Mouse (Mus musculus) embryonic facial prominence, embryonic 13.5 days (tissue): Measurements from ENCODE around the gene Tbl1x. TPM values are rescaled to one million over a fixed set of nuclear protein-coding genes. Genes with fewer than 3 reads are reported as not detected.

ENCODE experiments used
- ATAC-seq: fragments of 200-750 bp; cut with Nextera tagmentation; 2 replicates; pipeline ENCODE4 v1.8.0; 2017; ENCODE audit warnings: low read depth; ENCODE audit not compliant: insufficient number of reproducible peaks, insufficient read depth, low FRiP score, low TSS enrichment
- H3K27ac ChIP-seq: fragments of 300-500 bp; sonication (generic); 2 replicates; pipeline ENCODE4 v1.5.1; 2015; ENCODE audit warnings: moderate library complexity, mild to moderate bottlenecking, inconsistent platforms
- H3K27me3 ChIP-seq: fragments of 300-500 bp; sonication (generic); 2 replicates; pipeline ENCODE4 v1.6.1; 2015; ENCODE audit warnings: mild to moderate bottlenecking, inconsistent platforms
- H3K36me3 ChIP-seq: fragments of 300-500 bp; sonication (generic); 2 replicates; pipeline ENCODE4 v1.6.1; 2015; ENCODE audit warnings: mild to moderate bottlenecking, inconsistent platforms
- H3K4me1 ChIP-seq: fragments of 300-500 bp; sonication (generic); 2 replicates; pipeline ENCODE4 v1.6.1; 2015; ENCODE audit warnings: inconsistent platforms
- H3K4me2 ChIP-seq: fragments of 300-500 bp; sonication (generic); 2 replicates; pipeline ENCODE4 v1.6.1; 2015; ENCODE audit warnings: moderate library complexity, mild to moderate bottlenecking, inconsistent platforms
- H3K4me3 ChIP-seq: fragments of 300-500 bp; sonication (generic); 2 replicates; pipeline ENCODE4 v1.5.1; 2015; ENCODE audit warnings: mild to moderate bottlenecking, inconsistent platforms
- H3K9ac ChIP-seq: fragments of 300-500 bp; sonication (generic); 2 replicates; pipeline ENCODE4 v1.6.1; 2015; ENCODE audit warnings: mild to moderate bottlenecking, inconsistent platforms
- H3K9me3 ChIP-seq: fragments of 300-500 bp; sonication (generic); 2 replicates; pipeline ENCODE4 v1.6.1; 2016; ENCODE audit warnings: inconsistent platforms
- WGBS: fragments of 180-500 bp; shearing (Covaris S2); methylation state at CpG from one replicate; pipeline ENCODE4 v1.1.7; 2015; ENCODE audit warnings: mixed read lengths; 5-methylcytosine and 5-hydroxymethylcytosine counted together
- polyA plus RNA-seq: library from polyadenylated mRNA; unstranded; fragments of >200 nt; fragmentation: Nextera tagmentation; extraction: Ambion mirVana; gene quantifications from 2 replicates; pipeline ENCODE4 v1.2.1, GENCODE M21; 2015

Tbl1x gene
- polyA plus RNA-seq, 1 experiment from 2014 or later: 78.2 TPM

- H3K4me1 ChIP-seq: no peaks in the 10 kb centered on the region
- no peaks in the 10 kb centered on the region for H3K9me3 ChIP-seq
- no peaks in the 10 kb centered on the region for H3K27me3 ChIP-seq
- H3K4me2 ChIP-seq: no peak overlapping the region
- 70% methylated on average over 1 of the region's 1 CpGs for WGBS
- no peak overlapping the region for H3K4me3 ChIP-seq
- H3K27ac ChIP-seq: no peak overlapping the region
- H3K9ac ChIP-seq: no peak overlapping the region
- ATAC-seq: no peak
- no peaks in the 10 kb centered on the region for H3K36me3 ChIP-seq
Measured at GRCm38 (mm10) chrX:77578172-77578571, 67.4 kb downstream of the Tbl1x start.

- H3K9me3 ChIP-seq: no peaks in the 10 kb centered on the region
- no peak overlapping the region for H3K27ac ChIP-seq
- no peak for ATAC-seq
- H3K9ac ChIP-seq: no peak overlapping the region
- H3K27me3 ChIP-seq: no peaks in the 10 kb centered on the region
- no peaks in the 10 kb centered on the region for H3K36me3 ChIP-seq
- no peak overlapping the region for H3K4me3 ChIP-seq
- H3K4me1 ChIP-seq: no peaks in the 10 kb centered on the region
- WGBS: 76% methylated on average over 4 of the region's 4 CpGs
- no peak overlapping the region for H3K4me2 ChIP-seq
Measured at GRCm38 (mm10) chrX:77579964-77580363, 69.2 kb downstream of the Tbl1x start.

DNA sequence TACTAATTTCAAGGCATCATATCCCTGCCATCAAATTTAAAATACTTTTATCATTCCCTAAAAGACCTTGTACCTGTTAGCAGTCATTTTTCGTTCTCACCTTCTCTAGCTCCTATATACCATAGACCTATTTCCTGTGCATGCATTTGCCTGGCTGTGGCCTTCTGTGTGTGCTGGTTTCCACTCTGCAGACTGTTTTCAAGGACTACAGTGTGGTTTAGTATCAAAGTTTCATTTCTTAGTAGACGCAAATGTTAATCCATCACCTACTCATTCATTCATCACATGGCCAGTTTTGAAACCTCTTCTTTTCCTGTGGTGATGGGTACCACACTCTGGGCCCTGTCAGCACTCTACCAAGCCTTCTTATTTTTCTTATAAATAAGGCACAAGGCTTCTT lies 75.2 kb downstream of the Tbl1x start:
- H3K36me3 ChIP-seq: no peaks in the 10 kb centered on the region
- ATAC-seq: no peak

DNA sequence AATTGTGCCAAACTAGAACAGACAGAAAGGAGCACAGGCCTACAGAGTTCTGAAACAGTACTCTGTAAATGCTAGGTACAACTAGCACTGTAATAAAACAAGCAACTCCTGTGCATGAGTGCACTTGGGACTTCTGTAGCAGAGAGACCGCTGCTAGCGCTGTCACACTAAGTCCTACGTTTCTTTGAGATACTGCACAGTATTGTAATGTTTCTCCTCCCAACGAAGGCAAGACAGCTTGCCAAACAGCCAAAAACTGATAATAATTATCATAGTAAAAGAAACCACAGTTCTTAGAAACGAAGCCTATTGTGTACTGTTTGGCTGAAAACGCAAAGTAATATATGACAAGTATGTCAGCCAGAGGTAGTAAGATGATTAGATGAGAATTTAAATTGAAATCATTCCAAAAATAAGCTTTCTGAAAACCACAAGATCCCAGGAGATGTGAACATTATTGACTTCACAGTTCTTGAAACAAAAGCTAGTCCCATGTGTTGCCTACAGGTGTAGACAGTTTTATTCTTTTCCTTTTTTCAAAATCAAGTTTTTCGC lies 83.9 kb downstream of the Tbl1x start:
- H3K9me3 ChIP-seq: no peaks in the 10 kb centered on the region
- H3K4me2 ChIP-seq: no peak overlapping the region
- no peak overlapping the region for H3K9ac ChIP-seq
- 70% methylated on average over 7 of the region's 7 CpGs for WGBS
- ATAC-seq: no peak
- H3K4me3 ChIP-seq: no peak overlapping the region
- H3K27me3 ChIP-seq: no peaks in the 10 kb centered on the region
- H3K36me3 ChIP-seq: no peaks in the 10 kb centered on the region
- no peak overlapping the region for H3K27ac ChIP-seq
- no peaks in the 10 kb centered on the region for H3K4me1 ChIP-seq

More for the DNA sequence above, 75.2 kb downstream of the Tbl1x start:
- Histone ChIP-seq H3K9me3 (no peaks in the 10 kb centered on the region), H3K4me2 (no peak overlapping the region), H3K4me1 (no peaks in the 10 kb centered on the region), H3K27ac (no peak overlapping the region), H3K4me3 (no peak overlapping the region), H3K9ac (no peak overlapping the region), H3K27me3 (no peaks in the 10 kb centered on the region)
- 93% methylated on average over 2 of the region's 2 CpGs for WGBS

- no peak for ATAC-seq
- Histone ChIP-seq H3K36me3 (no peaks in the 10 kb centered on the region), H3K4me2 (no peak overlapping the region), H3K9me3 (no peaks in the 10 kb centered on the region), H3K27me3 (no peaks in the 10 kb centered on the region), H3K9ac (no peak overlapping the region), H3K4me1 (no peaks in the 10 kb centered on the region), H3K4me3 (no peak overlapping the region), H3K27ac (no peak overlapping the region)
Measured at GRCm38 (mm10) chrX:77597674-77598073, 86.9 kb downstream of the Tbl1x start.

DNA sequence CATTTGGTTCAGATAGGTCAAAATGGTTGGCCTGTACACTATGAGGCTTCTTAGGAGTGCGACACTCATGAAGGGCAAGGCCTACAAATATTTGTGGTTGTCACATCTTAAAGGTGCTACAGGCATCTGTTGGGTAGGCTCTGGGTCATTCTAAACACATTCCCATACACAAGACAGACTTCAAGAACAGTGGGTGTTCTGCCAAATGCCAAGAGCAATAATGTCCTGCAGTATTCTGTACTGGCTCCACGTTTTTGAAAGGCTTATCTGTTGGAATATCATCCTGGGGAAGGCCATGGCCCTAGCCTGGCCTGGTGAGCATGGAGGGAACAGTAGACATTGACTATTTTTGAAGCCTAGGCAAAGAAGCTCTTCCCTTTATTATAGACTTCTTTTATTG lies 87.9 kb downstream of the Tbl1x start:
- Histone ChIP-seq H3K4me3 (no peak overlapping the region), H3K27ac (no peak overlapping the region), H3K4me2 (no peak overlapping the region), H3K9me3 (no peaks in the 10 kb centered on the region), H3K27me3 (no peaks in the 10 kb centered on the region), H3K9ac (no peak overlapping the region), H3K36me3 (no peaks in the 10 kb centered on the region), H3K4me1 (no peaks in the 10 kb centered on the region)
- no peak for ATAC-seq
- 72% methylated on average over 2 of the region's 2 CpGs for WGBS

GRCm38 (mm10) chrX:77603496-77604258 lies 92.9 kb downstream of the Tbl1x start:
- Histone ChIP-seq H3K9me3 (no peaks in the 10 kb centered on the region), H3K27me3 (no peaks in the 10 kb centered on the region), H3K27ac (no peak overlapping the region), H3K4me1 (no peaks in the 10 kb centered on the region), H3K4me3 (no peak overlapping the region), H3K9ac (no peak overlapping the region), H3K36me3 (no peaks in the 10 kb centered on the region), H3K4me2 (no peak overlapping the region)
- WGBS: 85% methylated on average over 2 of the region's 2 CpGs
- ATAC-seq: no peak

DNA sequence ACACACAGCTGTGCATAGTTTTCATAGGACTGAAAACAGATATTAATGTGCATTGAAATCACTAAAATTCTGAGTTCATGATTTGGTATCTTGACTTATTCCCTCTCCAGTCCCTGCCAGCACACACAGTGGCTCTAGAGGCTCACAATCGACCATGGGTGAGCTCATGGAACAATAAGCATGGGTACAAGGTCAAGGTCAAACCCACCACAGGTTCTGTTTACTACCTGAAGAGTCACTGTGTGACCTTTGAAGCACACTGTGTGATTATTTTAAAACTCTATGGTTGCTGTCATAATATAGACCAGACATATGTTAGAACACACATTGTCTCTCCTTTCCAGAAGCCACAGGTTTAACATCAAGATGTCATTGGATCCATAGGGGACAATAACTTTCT lies 96.7 kb downstream of the Tbl1x start:
- WGBS: 45% methylated on average over 1 of the region's 1 CpGs
- no peaks in the 10 kb centered on the region for H3K27me3 ChIP-seq
- H3K27ac ChIP-seq: no peak overlapping the region
- no peaks in the 10 kb centered on the region for H3K4me1 ChIP-seq
- H3K4me3 ChIP-seq: no peak overlapping the region
- no peak overlapping the region for H3K9ac ChIP-seq
- H3K4me2 ChIP-seq: no peak overlapping the region
- no peak for ATAC-seq
- H3K36me3 ChIP-seq: no peaks in the 10 kb centered on the region
- H3K9me3 ChIP-seq: no peaks in the 10 kb centered on the region

- H3K27ac ChIP-seq: no peak overlapping the region
- no peak overlapping the region for H3K9ac ChIP-seq
- H3K27me3 ChIP-seq: no peaks in the 10 kb centered on the region
- no peaks in the 10 kb centered on the region for H3K9me3 ChIP-seq
- no peak overlapping the region for H3K4me3 ChIP-seq
- WGBS: 60% methylated on average over 2 of the region's 2 CpGs
- H3K4me2 ChIP-seq: no peak overlapping the region
- no peak for ATAC-seq
- H3K4me1 ChIP-seq: no peaks in the 10 kb centered on the region
- H3K36me3 ChIP-seq: no peaks in the 10 kb centered on the region
Measured at GRCm38 (mm10) chrX:77608947-77609703, 98.3 kb downstream of the Tbl1x start.

DNA sequence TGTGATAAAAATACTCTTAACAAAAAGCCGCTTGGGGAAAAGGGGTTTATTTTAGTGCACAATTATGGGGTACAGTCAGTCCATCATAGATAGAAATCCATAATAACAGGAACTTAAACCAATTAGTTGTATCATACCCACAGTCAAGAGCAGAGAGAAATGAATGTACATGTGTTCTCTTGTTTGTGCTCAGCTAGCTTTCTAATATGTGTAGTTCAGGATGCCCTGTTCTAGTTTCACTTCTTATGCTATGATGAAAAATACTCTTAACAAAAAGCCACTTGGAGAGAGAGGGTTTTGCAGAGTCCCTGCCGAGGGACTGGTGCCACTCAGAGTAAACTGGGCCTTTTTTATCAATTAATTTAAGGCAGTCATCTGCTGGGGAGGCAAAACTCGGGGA lies 101.1 kb downstream of the Tbl1x start:
- Histone ChIP-seq H3K27ac (no peak overlapping the region), H3K9ac (no peak overlapping the region), H3K4me3 (no peak overlapping the region), H3K36me3 (no peaks in the 10 kb centered on the region), H3K4me2 (no peak overlapping the region), H3K9me3 (no peaks in the 10 kb centered on the region), H3K27me3 (no peaks in the 10 kb centered on the region), H3K4me1 (no peaks in the 10 kb centered on the region)
- WGBS: 70% methylated on average over 3 of the region's 3 CpGs
- no peak for ATAC-seq

DNA sequence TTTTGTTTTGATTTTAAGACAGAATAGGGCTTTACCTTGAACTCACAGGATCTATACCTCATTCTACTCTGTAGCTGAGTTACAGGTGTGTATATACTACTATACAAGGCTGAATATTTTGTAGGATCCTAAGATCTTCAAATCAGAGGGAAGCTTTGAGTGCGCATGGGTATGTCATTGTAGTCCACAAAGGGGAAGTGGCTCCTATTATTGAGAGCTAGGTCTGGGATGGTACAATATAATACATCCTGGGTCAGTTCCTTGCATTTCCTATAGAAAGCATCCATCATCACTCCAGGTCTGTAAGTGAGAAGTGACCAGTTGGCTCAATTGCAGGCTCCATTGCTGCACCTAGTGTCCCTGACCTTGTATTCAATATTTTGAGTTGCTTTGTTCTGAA lies 102.2 kb downstream of the Tbl1x start:
- Histone ChIP-seq H3K9ac (no peak overlapping the region), H3K4me1 (no peaks in the 10 kb centered on the region), H3K36me3 (no peaks in the 10 kb centered on the region), H3K27ac (no peak overlapping the region), H3K9me3 (no peaks in the 10 kb centered on the region), H3K27me3 (no peaks in the 10 kb centered on the region), H3K4me3 (no peak overlapping the region), H3K4me2 (no peak overlapping the region)
- 97% methylated on average over 1 of the region's 1 CpGs for WGBS
- ATAC-seq: no peak

DNA sequence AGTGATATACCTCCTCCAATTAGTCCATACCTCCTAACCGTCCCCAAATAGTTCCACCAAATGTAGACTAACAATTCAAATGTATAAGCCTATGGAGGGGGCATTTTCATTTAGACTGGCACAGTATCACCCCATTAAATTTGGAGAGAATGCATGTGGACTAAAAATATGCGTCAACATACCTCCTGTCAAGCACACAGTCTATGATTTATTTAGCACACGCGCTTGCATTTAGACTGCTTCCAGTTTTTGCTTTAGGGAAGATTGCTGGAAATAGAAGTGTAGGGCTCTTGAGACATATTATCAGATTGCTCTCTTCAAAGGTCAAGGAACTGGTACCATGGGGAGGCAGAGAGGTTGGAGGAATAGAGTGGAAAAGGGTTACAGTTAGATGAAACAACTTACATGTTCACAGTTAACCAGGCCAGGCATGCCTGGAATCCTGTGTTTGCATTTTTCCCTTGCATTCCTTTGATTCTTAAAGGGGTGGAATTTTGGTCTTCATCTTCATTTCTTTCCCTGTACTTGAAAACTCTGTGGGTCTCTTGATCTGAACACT lies 105.0 kb downstream of the Tbl1x start:
- no peak for ATAC-seq
- no peak overlapping the region for H3K27ac ChIP-seq
- 64% methylated on average over 4 of the region's 4 CpGs for WGBS

More for the DNA sequence above, 105.0 kb downstream of the Tbl1x start:
- no peaks in the 10 kb centered on the region for H3K4me1 ChIP-seq
- H3K27me3 ChIP-seq: no peaks in the 10 kb centered on the region
- H3K9ac ChIP-seq: no peak overlapping the region
- H3K36me3 ChIP-seq: no peaks in the 10 kb centered on the region
- no peak overlapping the region for H3K4me2 ChIP-seq
- H3K9me3 ChIP-seq: no peaks in the 10 kb centered on the region
- H3K4me3 ChIP-seq: no peak overlapping the region
